Mouse (Mus musculus) right cerebral cortex, postnatal 25 days (tissue): ENCODE data around the gene Tent5c.

Experiments used
- DNase-seq: peaks from one replicate; pipeline ENCODE4 v3.0.0; 2022

Tent5c gene

GRCm38 (mm10) chr3:100489133-100490009 lies at the start of gene Tent5c:
TSS of gene Tent5c (minus strand) at chr3:100489324.
- peak; percentile 80 for DNase-seq

GRCm38 (mm10) chr3:100536686-100537085 lies 47.6 kb upstream of the Tent5c start:
- DNase-seq, result no peak

GRCm38 (mm10) chr3:100535902-100536301 lies 46.8 kb upstream of the Tent5c start:
- DNase-seq, result no peak

GRCm38 (mm10) chr3:100535298-100535697 lies 46.2 kb upstream of the Tent5c start:
- no peak for DNase-seq

- DNase-seq, result no peak
These were observed 45.3 kb upstream of the Tent5c start for GRCm38 (mm10) chr3:100534394-100534793.

- DNase-seq, result no peak
These were observed 44.3 kb upstream of the Tent5c start for GRCm38 (mm10) chr3:100533429-100533828.

- DNase-seq, result no peak
These were observed 41.8 kb upstream of the Tent5c start for GRCm38 (mm10) chr3:100530919-100531318.

GRCm38 (mm10) chr3:100530244-100530788 lies 41.2 kb upstream of the Tent5c start:
- no peak for DNase-seq

GRCm38 (mm10) chr3:100522671-100523070 lies 33.5 kb upstream of the Tent5c start:
- DNase-seq, result no peak

- no peak for DNase-seq
These were observed 32.5 kb upstream of the Tent5c start for GRCm38 (mm10) chr3:100521626-100522025.

GRCm38 (mm10) chr3:100515754-100516141 lies 26.6 kb upstream of the Tent5c start:
- DNase-seq, result no peak

- DNase-seq, result no peak
These were observed 26.1 kb upstream of the Tent5c start for GRCm38 (mm10) chr3:100515093-100515753.

GRCm38 (mm10) chr3:100507174-100507573 lies 18.1 kb upstream of the Tent5c start:
- DNase-seq, result no peak

GRCm38 (mm10) chr3:100506715-100507114 lies 17.6 kb upstream of the Tent5c start:
- DNase-seq, result no peak

GRCm38 (mm10) chr3:100503882-100504281 lies 14.8 kb upstream of the Tent5c start:
- DNase-seq, result no peak

GRCm38 (mm10) chr3:100502516-100502915 lies 13.4 kb upstream of the Tent5c start:
- no peak for DNase-seq

GRCm38 (mm10) chr3:100501899-100502298 lies 12.8 kb upstream of the Tent5c start:
- DNase-seq, result no peak

GRCm38 (mm10) chr3:100496081-100496480 lies 7.0 kb upstream of the Tent5c start:
- no peak for DNase-seq

- no peak for DNase-seq
These were observed 6.3 kb upstream of the Tent5c start for GRCm38 (mm10) chr3:100495456-100495855.

- DNase-seq, result no peak
These were observed 5.8 kb upstream of the Tent5c start for GRCm38 (mm10) chr3:100494912-100495311.

GRCm38 (mm10) chr3:100490010-100490300 lies 831 bp upstream of the Tent5c start:
- DNase-seq, result no peak

- peak; percentile 31 for DNase-seq
These were observed 632 bp downstream of the Tent5c start for GRCm38 (mm10) chr3:100488251-100489132.

GRCm38 (mm10) chr3:100487046-100487445 lies 2.1 kb downstream of the Tent5c start:
- no peak for DNase-seq
